Mouse (Mus musculus) heart, postnatal 4 days (tissue): ENCODE measurements around the gene Nptx1. TPM values are rescaled to one million over a fixed set of nuclear protein-coding genes. Genes with fewer than 3 reads are reported as not detected.

Source experiments
- DNase-seq: peaks from one replicate; pipeline ENCODE4 v3.0.0; 2021
- total RNA-seq, 2 experiments: library from RNA; stranded (reverse); gene quantifications; 2 replicates each; pipeline ENCODE4 v1.2.3; 2021

Nptx1 gene
- total RNA-seq, 2 experiments from 2014 or later = 0.50 to 0.74 TPM

DNA sequence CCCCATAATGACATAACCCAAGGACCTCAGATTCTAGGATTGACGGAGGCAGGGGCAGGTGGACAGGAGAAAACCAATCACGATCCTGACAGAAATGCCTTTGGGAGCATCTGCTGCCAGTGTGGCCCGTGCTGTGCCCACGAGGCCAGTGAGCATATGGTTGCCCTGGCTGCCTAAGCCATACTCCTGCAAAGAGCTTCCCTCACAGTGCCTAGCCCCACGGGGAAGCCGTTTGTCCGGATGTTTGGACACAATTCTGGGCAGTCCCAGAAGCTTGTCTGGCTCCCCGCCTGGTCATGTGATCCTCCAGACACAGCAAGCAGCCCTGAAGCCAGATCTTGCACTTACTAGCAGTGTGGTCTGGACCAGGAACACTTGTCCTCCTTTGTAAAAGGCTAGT is 24.8 kb downstream of the Nptx1 start:
- peak; percentile 34 for DNase-seq

DNA sequence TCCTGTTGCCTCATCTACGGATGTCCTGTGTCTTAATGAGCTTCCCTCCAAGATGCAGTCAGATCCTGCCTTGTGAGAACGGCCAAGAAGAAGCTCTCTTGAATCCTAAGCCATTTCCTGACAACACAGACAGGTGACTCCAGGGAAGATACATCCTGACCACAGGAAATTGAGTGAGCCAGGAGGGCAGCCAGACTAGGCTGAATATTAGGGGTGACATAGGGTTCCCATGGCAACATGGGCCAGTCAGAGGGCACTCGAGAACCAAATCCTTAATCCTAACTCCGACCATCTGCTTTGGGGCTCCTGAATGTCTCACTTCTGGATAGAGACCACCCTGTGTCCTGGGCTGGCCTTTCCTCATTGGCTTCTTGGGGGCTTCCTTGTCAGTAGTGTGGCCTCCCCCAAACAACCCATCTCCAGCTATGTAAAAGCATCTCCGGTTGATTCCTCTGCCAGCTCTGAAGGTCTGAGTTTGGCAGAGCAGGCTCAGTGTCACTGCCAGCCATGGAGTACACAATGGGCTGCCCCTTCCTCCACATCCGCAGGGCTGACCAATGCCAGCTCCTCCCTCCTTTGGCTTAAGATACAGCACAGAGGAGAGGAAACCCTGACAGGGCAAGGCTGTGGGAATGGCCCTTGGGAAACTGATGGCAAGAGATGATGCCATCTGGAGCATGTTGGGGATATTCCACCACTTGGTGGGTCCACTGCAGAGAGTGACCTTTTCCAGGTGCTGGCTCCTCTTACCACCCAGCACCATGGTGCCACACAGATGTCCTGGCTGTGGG is 25.4 kb downstream of the Nptx1 start:
- DNase-seq = no peak

DNA sequence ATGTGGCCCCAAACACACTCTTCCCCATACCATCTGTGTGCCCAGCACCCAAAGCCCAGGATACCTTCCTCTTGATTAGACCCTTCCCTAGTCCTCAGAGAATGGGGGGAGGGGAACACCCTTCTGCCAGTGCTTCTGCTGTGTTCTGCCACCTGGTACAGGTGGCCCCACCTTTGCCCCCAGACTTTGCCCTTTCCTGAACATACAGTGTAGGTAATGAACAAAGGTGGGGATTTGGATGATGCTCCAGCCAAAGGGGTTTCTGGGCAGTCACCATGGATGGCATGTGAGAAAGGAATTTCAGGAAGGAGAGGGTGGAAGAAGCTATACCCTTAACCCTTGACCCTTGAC is 26.9 kb downstream of the Nptx1 start:
- no peak for DNase-seq

DNA sequence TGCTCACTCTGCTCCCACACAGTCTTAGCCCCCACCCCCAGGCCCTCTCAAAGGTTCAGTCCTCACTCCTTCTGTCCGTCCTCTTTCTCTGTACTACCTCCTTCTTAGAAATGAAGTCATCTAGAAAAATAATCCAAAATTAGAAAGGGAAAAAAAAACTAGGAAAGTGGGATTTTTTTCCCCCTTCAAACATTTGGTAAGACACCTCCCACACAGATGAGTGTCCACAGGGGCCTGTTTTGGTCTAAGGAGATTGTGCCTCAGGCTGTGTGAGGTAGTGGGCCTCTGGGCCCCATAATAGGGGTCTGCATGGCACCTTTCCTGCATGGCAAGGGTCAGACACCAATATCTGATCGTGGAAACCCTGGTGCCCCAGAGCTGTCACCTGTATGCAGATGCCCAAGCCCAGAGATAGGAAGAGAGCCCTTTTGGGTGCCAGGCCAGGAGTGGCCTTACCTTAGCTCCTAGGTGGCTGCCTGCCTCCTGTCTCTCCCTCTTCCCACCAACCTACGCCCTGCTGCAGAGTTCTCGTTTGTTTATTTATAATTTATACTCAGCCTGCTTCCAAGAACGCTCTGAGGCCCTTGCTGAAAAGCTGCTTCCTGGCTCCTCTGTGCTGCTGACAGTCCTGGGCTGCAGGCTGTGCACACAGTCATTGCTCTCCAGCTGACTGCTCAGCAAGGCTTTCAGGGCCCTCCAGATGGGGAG is 27.4 kb downstream of the Nptx1 start:
- no peak for DNase-seq

DNA sequence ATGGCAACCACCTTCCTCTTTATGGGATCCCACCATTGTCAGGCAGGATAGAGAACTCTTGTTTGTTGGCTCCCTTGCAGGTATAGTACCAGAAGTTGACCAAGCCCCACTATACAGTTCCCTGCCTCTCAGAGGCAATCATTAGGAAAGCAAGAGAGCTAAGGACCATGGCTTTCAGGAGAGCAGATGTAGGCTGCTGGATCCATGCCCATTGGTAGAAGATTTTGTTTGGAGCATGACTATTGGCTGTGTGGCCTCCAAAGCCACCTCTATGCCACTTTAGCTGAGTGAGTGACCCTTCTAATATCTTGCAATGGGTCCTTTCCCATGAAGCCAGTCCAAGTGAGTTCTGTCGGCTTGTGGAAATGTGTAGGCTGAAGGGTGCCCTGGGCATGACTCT is 28.2 kb downstream of the Nptx1 start:
- DNase-seq = no peak

DNA sequence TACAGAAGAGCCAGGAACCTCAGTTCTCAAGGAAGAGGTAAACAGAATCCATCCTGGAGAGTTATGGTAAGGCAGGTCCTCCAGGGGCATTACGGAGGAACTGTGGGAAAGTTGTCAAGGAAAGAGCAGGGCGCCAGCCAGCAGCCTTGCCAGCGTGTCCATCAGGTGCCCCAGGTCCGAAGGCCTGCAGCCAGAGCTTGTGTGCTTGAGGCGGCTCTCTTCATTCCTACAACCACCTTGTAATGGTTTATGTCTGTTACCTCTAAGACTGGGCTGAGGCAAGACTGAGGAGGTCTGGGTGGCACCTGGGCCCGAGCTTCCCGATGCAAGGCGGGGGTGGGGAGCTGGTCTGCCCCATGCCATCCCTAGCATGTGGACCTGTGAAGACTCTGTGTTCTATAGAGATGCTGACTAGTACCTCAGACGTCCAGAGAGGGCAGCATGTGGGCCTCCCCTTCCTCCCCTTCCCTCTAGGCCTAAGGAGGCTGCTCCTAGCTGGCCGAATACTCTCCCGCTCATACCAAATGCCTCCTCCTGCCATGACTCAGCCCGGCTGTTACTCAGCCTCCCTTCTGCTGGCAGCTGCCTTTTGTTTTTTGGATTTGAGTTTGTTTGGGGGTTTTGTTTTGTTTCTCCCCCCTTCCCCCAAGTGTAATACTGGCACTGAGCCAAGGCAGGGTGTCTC is 30.7 kb downstream of the Nptx1 start:
- peak; percentile 37 for DNase-seq

DNA sequence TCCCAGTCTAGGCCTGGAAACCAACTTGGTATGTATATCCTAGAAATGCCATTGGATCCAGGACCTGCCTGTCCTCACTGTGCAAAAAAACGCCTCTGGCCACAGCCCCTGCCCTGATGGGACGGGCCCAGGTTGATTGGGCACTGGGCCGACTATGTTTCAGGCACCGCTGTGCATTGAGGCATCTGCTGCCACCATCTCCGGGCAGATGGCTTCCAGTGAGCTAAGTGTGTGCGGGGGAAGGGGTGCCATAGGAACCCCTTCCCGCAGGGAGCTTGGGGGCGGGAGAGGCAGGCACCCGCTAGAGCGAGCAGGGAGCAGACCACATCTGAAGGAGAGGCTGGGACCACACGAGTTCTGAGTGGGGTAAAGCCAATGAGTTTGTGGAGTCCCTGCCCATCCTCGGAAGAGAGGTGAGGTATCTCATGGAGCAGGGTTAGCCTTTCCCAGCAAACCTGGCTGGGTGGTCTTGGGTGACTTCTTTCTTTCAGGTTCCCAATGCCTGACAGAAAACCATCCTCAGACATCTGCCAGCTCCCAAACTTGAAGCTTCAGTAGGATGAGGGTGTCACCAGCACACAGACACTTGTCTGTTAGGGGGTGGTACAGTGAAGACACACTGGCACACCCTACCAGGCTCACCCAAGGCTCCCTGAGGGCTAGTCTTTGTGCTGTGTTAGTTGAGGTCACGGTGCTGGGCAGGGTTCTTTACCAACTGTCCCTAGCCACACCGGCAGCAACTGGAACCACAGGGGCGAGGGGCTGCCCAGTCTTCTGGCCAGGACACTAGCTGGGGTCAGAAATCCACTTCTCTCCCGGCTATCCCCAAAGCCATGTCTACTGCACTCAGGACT is 31.5 kb downstream of the Nptx1 start:
- DNase-seq = no peak

- DNase-seq = no peak
Measured at GRCm38 (mm10) chr11:119514967-119515636, 32.5 kb downstream of the Nptx1 start.

DNA sequence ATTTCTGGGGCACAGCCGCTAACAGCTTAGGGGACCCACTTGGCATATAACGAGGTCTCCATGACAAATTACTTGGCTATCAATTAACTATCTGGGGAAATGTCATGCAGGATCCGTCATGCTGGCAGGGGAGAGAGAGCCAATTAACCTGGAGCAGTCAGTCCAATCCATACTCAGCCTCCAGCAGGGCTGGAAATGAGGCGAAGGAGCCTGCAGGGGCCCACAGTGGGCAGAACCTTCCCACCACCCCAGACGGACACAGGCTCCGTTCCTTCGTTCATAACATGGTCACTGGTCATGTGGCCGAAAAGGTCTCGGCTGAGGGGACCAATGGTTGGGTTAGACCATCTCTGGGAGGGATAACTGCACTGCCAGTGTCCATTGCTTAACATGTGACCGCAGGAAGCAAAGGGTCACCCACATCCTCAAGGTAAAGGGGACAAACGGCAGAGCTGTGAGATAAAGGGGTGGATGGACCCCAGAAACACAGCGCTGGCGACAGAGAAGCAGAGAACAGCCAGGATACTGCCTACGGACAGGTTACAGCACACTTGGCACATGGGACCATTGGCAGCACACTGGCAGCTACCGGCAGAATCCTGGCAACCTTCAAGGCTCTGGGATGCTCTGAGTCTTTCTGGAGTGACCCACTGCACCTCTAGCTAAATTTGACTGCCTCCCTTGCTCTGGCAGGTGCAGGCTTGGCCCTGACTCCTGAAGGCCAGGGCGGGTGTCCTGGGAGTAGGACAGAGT is 33.3 kb downstream of the Nptx1 start:
- DNase-seq = no peak

DNA sequence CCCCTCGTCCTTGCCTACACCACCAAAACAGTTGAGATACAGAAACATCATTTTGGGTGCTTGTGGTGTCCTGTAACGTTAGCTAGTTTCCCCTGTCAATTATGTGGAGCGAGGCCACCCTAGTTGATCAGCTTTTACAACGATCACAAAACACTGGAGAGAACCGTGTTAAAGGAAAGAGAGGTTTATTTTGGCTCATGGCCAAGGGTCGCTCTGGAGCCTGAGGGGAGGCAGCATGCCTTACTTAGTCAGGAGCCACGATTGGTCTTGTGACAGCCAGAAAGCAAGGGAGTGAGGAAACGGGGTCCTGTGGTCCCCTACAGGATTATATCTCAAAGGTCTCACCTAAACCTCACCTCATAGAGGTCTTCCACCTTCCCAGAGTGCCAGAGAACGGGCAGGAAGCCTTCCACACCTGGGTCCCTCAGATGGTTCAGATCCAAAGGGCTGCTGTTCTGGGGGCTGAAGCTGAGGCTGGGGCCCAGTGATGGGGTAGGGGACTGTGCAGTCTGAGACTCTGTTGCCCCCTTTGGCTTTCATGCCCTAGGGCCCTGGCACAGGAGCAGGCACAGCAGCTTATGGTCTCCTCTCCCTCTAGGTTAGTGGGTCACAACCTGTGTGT is 34.4 kb downstream of the Nptx1 start:
- DNase-seq = no peak

DNA sequence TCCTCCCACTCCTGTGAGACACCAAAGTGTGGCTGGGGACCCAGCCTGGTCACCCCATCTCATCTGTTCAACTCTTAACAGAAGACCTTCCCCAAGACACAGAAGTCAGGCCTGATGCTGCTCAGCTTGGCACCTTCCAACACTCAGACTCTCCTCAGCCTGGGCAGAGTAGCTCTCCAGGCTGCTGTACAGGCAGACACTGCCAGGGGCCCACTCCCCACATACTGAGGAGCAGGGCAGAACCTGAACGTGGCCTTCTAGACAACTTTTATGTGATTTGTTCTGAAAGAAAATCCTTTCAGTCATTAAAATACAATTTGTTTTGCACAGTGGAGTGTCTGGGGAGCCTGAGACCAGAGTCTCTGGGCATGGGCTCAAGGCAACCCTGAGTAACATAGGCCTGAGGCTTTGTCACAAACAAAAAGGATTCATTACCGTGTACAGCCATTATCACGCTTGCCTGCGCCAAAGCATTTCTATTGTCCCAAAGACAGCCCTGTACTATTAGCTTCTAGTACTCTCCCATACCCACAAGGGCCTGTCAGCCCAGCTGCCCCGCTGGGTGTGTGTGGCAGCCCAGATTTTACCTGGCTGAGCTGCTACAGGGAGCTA is 38.3 kb downstream of the Nptx1 start:
- DNase-seq = no peak

- DNase-seq = no peak
Measured at GRCm38 (mm10) chr11:119507772-119508171, 39.8 kb downstream of the Nptx1 start.

DNA sequence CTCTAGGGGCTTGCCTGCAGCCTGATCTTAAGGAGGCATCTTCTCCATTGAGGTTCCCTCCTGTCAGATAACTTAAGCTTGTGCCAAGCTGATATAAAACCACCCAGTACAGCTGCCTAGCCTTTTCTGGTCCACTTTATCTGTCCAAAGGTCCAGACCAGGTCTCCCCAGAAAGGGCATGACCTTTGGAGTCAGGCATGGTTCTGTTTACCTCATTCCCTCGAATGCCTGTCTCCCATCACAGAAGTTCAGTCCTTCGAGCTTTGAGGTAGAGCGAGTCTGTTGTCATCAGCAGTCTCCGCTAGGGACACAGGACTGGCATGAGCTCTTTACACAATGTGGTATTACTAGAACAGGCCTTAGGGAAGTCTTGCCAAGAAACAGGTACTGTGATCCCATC is 41.2 kb downstream of the Nptx1 start:
- no peak for DNase-seq

DNA sequence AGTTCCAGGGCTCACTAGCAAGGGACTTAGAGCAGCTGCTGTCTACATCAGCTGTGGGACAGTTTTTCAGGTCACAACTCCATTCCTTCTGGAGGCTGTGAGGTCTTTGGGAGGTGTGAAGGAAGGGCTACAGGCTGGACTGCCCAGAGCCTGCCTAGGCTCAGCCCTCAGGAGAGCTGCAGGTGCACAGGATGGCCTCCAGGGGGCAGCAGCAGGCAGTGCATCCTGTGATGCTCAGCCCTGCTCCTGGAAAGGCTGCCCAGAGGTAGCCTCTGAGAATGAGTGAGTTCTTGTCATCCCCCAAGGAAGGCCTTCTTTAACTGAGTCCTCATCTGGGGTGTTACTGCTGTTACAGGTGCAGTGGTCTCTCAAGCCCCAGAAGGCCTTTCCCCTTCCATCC is 43.9 kb downstream of the Nptx1 start:
- DNase-seq = peak; percentile 82

DNA sequence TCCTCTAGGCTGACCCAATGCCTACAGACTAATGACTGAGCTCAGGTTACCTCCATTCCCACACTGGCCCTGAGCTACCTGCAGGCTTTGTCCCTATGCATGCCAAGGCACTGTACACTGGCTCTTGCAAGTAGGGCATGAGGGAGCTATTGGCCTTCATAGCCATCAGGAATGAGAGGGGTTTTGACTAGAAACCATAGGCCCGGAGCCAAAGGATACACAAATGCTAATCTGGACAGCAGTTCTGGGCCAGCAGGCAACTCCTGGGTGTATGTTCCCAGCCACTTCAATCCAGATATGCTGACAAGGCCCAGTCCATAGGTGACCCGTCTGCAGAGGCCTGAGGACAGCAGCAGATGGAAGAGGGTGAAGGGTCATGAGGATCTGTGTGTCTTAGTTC is 47.5 kb downstream of the Nptx1 start:
- DNase-seq = no peak

- no peak for DNase-seq
Measured at GRCm38 (mm10) chr11:119499297-119499696, 48.3 kb downstream of the Nptx1 start.

DNA sequence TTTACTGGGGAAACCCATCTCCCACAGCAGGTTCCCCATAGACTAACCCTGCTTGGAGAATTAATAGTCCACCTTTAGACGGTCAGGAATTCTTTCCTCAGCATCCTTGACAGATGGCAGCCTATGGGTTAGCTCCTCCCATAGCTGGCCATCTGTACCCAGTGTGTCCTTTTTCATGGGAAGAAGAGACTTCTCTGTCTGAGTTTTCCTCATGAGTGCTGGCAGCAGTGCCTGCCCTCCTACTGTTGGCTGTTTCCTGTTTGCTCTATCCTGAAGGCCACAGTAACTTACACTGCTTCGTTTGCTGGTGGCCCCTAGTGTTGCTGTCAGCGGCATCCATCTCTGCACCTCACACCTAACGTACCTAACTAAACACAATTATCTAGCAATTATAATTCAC is 50.1 kb downstream of the Nptx1 start:
- no peak for DNase-seq

GRCm38 (mm10) chr11:119496147-119496546 is 51.4 kb downstream of the Nptx1 start:
- DNase-seq = no peak

DNA sequence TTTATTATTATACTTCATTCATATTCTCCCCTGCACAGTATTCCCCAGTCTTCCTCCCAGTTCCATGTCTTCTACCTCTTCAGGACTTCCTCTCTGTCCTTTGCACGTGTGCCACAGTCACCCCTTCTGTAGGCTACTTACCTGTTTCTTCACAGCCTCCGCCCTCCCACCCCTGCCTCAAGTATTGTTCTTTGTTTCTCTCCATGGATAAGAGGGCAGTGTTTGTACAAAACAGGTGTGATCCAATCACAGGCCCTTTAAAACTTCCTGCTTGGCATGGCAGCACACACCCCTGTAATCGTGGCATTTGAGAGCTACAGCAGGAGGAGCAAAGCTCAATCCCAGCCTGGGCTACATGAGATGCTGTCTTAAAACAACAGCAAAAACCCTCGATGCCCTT is 54.0 kb downstream of the Nptx1 start:
- no peak for DNase-seq

DNA sequence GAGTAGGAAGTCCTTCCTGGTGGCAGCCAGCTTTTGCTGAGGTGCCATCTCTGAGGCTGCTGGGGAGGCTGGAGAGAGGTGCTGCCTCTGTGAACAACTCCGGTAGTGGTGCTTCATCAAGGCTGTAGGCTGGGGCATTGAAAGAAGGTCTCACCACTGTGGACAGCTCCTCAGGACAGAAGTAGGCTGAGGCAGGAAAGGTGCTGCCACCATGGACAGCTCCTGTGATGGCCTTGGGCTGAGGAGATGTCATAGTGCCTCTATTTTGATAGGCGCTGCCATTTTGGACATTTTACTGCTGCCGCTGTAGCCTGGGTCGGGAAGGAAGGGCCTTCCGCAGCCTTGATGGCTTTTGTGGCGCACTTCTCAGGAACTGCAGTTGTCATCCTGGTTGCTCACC is 54.7 kb downstream of the Nptx1 start:
- no peak for DNase-seq
